Mouse (Mus musculus) neutrophil, adult 65 days (primary cell): Measurements from ENCODE around the gene Olfr1023. TPM values are rescaled to one million over a fixed set of nuclear protein-coding genes. Genes with fewer than 3 reads are reported as not detected.

ENCODE experiments used
- total RNA-seq: library from RNA; stranded (reverse); gene quantifications from 2 replicates; pipeline ENCODE4 v1.2.4, GENCODE M21; 2023

Olfr1023 gene
- total RNA-seq: not detected in 2 replicates

GRCm38 (mm10) chr2:85885340-85885739 is at the start of gene Olfr1023:
TSS of gene Olfr1023 (plus strand) at chr2:85885640.

DNA sequence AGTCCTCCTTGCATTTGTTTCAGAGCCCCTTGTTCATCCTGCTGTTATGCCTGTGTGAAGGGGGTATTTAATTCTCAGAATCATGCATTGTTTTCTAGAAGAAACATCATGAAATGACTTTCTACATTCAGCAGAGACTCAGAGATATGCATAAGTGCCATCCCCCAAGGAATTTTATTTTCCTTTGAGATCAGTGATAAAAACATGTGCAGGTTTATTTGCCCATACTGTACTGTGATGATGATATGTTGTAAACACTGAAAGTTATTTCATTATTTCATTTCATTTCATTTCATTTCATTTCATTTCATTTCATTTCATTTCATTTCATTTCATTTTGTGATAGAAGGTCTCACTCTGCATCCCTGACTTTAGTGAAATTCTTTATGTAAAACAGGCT is 40.1 kb upstream of the Olfr1023 start, which contains the start of gene Olfr1019:
Gene Olfr1019, minus strand, starts transcription at position 101 of the 400 bp plus-strand sequence.

DNA sequence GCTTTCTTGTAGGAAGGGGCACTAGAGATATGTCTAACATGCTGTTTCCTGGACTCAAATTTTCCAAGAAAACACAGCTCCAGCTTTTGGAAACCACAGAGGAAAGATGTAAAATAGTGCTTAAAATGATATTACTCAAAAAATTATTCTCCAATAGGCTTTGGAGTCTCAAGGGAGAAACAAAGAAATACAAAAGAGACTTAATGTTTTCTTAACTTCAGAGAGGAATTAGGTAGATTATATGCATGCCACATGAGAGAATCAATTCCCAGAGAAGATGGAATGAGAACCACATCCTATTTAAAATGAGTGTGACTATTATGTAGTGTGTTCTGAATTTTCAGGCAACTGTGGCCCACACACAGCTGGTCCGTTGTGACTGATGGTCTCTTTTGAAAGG is 38.7 kb upstream of the Olfr1023 start, which contains the start of gene Olfr1020:
Gene Olfr1020, plus strand, starts transcription at position 301 of the 400 bp plus-strand sequence.

GRCm38 (mm10) chr2:85868294-85868693 is 17.1 kb upstream of the Olfr1023 start, which contains the start of gene Olfr1022:
TSS of gene Olfr1022 (plus strand) at chr2:85868594.

GRCm38 (mm10) chr2:85904952-85905351 is 19.5 kb downstream of the Olfr1023 start, which contains the start of gene Olfr1024:
TSS of gene Olfr1024 (minus strand) at chr2:85905052.

GRCm38 (mm10) chr2:85914893-85915292 is 29.5 kb downstream of the Olfr1023 start, which contains the start of gene Olfr1025-ps1:
TSS of gene Olfr1025-ps1 (plus strand) at chr2:85915193.

DNA sequence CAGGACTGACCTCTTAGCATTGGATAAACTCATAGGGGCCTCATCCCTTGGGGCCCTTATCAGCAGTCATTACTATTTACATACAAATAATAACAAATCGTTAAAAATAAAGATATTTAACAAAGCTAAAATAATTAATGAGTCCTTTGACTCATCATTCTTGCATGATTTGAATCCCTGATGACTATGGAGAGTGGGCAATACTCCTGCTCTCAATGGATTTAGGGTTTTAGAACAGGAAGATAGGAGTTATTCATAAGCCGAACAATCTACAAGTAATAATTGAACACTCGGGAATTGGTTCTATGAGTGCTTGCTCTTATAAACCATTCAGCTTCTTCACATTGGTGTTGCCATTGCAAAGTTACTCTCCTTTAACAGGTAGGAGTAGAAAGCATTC is 35.8 kb downstream of the Olfr1023 start, which contains the start of gene Olfr1026:
Gene Olfr1026, plus strand, starts transcription at position 301 of the 400 bp plus-strand sequence.

Other genes with a start within 250 kb of the Olfr1023 start
- not detected in 2 replicates for gene Olfr1002, start 234.9 kb upstream of the Olfr1023 start, total RNA-seq
- gene Olfr154, start 221.2 kb upstream of the Olfr1023 start, total RNA-seq: not detected in 2 replicates
- gene Olfr1006, start 206.9 kb upstream of the Olfr1023 start, total RNA-seq: not detected in 2 replicates
- not detected in 2 replicates for gene Olfr1008, start 196.2 kb upstream of the Olfr1023 start, total RNA-seq
- gene Olfr1009, start 170.2 kb upstream of the Olfr1023 start, total RNA-seq: not detected in 2 replicates
- not detected in 2 replicates for gene Olfr1012, start 122.9 kb upstream of the Olfr1023 start, total RNA-seq
- not detected in 2 replicates for gene Olfr1013, start 118.5 kb upstream of the Olfr1023 start, total RNA-seq
- not detected in 2 replicates for gene Olfr1014, start 112.9 kb upstream of the Olfr1023 start, total RNA-seq
- not detected in 2 replicates for gene Olfr1015, start 103.6 kb upstream of the Olfr1023 start, total RNA-seq
- not detected in 2 replicates for gene Olfr1016, start 83.1 kb upstream of the Olfr1023 start, total RNA-seq
- not detected in 2 replicates for gene Olfr1018, start 67.2 kb upstream of the Olfr1023 start, total RNA-seq
- not detected in 2 replicates for gene Olfr1019, start 40.2 kb upstream of the Olfr1023 start, total RNA-seq
- gene Olfr1020, start 38.6 kb upstream of the Olfr1023 start, total RNA-seq: not detected in 2 replicates
- gene Olfr1022, start 17.0 kb upstream of the Olfr1023 start, total RNA-seq: not detected in 2 replicates
- gene Olfr1024, start 19.4 kb downstream of the Olfr1023 start, total RNA-seq: not detected in 2 replicates
- gene Olfr1025-ps1, start 29.6 kb downstream of the Olfr1023 start, total RNA-seq: not detected in 2 replicates
- not detected in 2 replicates for gene Olfr1026, start 35.9 kb downstream of the Olfr1023 start, total RNA-seq
- 0.13 TPM in 1 of 2 replicates, not detected in the other for gene Olfr1028, start 64.8 kb downstream of the Olfr1023 start, total RNA-seq
- gene Olfr1029, start 88.3 kb downstream of the Olfr1023 start, total RNA-seq: not detected in 2 replicates
- gene Olfr1030, start 93.6 kb downstream of the Olfr1023 start, total RNA-seq: not detected in 2 replicates
- gene Olfr1031, start 104.7 kb downstream of the Olfr1023 start, total RNA-seq: not detected in 2 replicates
- gene Olfr1032, start 119.9 kb downstream of the Olfr1023 start, total RNA-seq: not detected in 2 replicates
- gene Olfr1033, start 135.0 kb downstream of the Olfr1023 start, total RNA-seq: not detected in 2 replicates
- gene Olfr1034, start 160.2 kb downstream of the Olfr1023 start, total RNA-seq: not detected in 2 replicates
- not detected in 2 replicates for gene Olfr1036, start 188.4 kb downstream of the Olfr1023 start, total RNA-seq
- not detected in 2 replicates for gene Olfr1037, start 201.7 kb downstream of the Olfr1023 start, total RNA-seq